Comparison of ENCODE assay signal across 8 mouse cellular contexts in genomic region chr11:69118765-69119164, GRCm38 (mm10). TPM values are rescaled to one million over a fixed set of nuclear protein-coding genes. Genes with fewer than 3 reads are reported as not detected.
DNase-seq lines count a peak whose midpoint lies in the region; ATAC-seq and TF ChIP-seq lines count a peak whose summit lies in the region.

No protein-coding gene starts in this region.

- peak overlapping the region; percentile 74 for H3K4me3 ChIP-seq in lung, embryonic 14.5 days (ENCODE audit: low read depth, low read length)
- H3K4me3 ChIP-seq in olfactory bulb, adult 2 months (ENCODE audit: insufficient read depth, low read depth, low read length) = peak overlapping the region; percentile 79; the same call in 1 of the 2 replicates

- ATAC-seq in lung, embryonic 14.5 days (ENCODE audit: insufficient read depth) = no peak; the same call in 1 of the 2 replicates

- peak overlapping the region; percentile 93 for H3K4me2 ChIP-seq in lung, embryonic 14.5 days

- DNase-seq in CD4-positive, CD25-positive, alpha-beta regulatory T cell, adult 2 months (ENCODE audit: low read depth, low spot score) = peak; percentile 88
- peak; percentile 92 for DNase-seq in brain, adult 2 months (ENCODE audit: low read depth, low spot score)
- DNase-seq in fibroblast of lung, adult 2 months (ENCODE audit: low read depth) = peak; percentile 70
- peak; percentile 87 to 93 for DNase-seq in heart, postnatal 14 days
- DNase-seq in layer of hippocampus, adult 11-12 months (ENCODE audit: low spot score) = peak; percentile 89
- peak; percentile 94 for DNase-seq in lung, embryonic 14.5 days
- peak; percentile 90 for DNase-seq in thymus, postnatal 0 days (ENCODE audit: low spot score)

- intact Hi-C loops in heart, postnatal 14 days (cut with DNase I) = loop anchor here (1.0 kb wide), 1 partner anchor 18 kb away; no protein-coding TSS in a partner anchor

- TF ChIP-seq CTCF in lung, embryonic 14.5 days (IDR thresholded peaks at IDR 0.05; ENCODE audit: low read depth) = no peak
- no peak for TF ChIP-seq CTCF in olfactory bulb, adult 2 months (IDR thresholded peaks at IDR 0.05; ENCODE audit: insufficient read depth, low read depth, low read length)

- WGBS in lung, embryonic 14.5 days = under 1% methylated on average over 15 of the region's 15 CpGs
- WGBS in olfactory bulb, adult 2 months = 6% methylated on average over 15 of the region's 15 CpGs

- H3K36me3 ChIP-seq in lung, embryonic 14.5 days (ENCODE audit: insufficient read depth) = no peaks in the 10 kb centered on the region

- H3K4me1 ChIP-seq in lung, embryonic 14.5 days (ENCODE audit: insufficient read depth) = peaks cover 7% of the 10 kb centered on the region
- H3K4me1 ChIP-seq in olfactory bulb, adult 2 months (ENCODE audit: control insufficient read depth, insufficient read depth, low read length) = peaks cover 19% of the 10 kb centered on the region

- TF ChIP-seq POLR2A in olfactory bulb, adult 2 months (IDR thresholded peaks at IDR 0.05; ENCODE audit: insufficient read depth, low read depth, low read length) = no peak

- no peaks in the 10 kb centered on the region; the same call in 1 of the 2 replicates for H3K27me3 ChIP-seq in lung, embryonic 14.5 days (ENCODE audit: insufficient read depth, low read length)

- 0 out of 2 replicates have a peak overlapping the region, but pooled peaks have one; percentile 30 for H3K9ac ChIP-seq in lung, embryonic 14.5 days

- H3K27ac ChIP-seq in lung, embryonic 14.5 days (ENCODE audit: low read depth) = no peak overlapping the region
- no peak overlapping the region for H3K27ac ChIP-seq in olfactory bulb, adult 2 months (ENCODE audit: insufficient read depth, low read depth, low read length)

- no peaks in the 10 kb centered on the region for H3K9me3 ChIP-seq in lung, embryonic 14.5 days (ENCODE audit: low read depth, low read length)

RNA-seq across cellular contexts. Expression of gene Hes7, which starts 1.4 kb away (rescaled TPM):
- total RNA-seq in heart, postnatal 14 days (2021) = under 1 TPM; 0.14 to 0.32 TPM
- 0.57 and 0.68 TPM in 2 replicates for polyA plus RNA-seq in lung, embryonic 14.5 days (2014; fragmentation: Nextera tagmentation; extraction: Ambion mirVana)
- polyA plus RNA-seq in olfactory bulb, adult 2 months (2012; ENCODE audit: insufficient read depth, insufficient read length, low replicate concordance, missing spikeins) = not detected in 2 replicates
- 0.39 and 0.71 TPM in 2 replicates for polyA plus RNA-seq in thymus, postnatal 0 days (2015; fragmentation: Nextera tagmentation; extraction: Ambion mirVana)

RNA-seq across cellular contexts. Expression of gene 9130213A22Rik, which starts 3.6 kb away (rescaled TPM):
- total RNA-seq in heart, postnatal 14 days (2021) = under 1 TPM; 0.33 to 0.44 TPM
- 0.19 and 0.41 TPM in 2 replicates for polyA plus RNA-seq in lung, embryonic 14.5 days (2014; fragmentation: Nextera tagmentation; extraction: Ambion mirVana)
- not detected in 2 replicates for polyA plus RNA-seq in olfactory bulb, adult 2 months (2012; ENCODE audit: insufficient read depth, insufficient read length, low replicate concordance, missing spikeins)
- 0.49 and 0.64 TPM in 2 replicates for polyA plus RNA-seq in thymus, postnatal 0 days (2015; fragmentation: Nextera tagmentation; extraction: Ambion mirVana)

RNA-seq across cellular contexts. Expression of gene Aloxe3, which starts 6.9 kb away (rescaled TPM):
- total RNA-seq in heart, postnatal 14 days (2021) = not detected
- polyA plus RNA-seq in lung, embryonic 14.5 days (2014; fragmentation: Nextera tagmentation; extraction: Ambion mirVana) = 0.09 and 0.17 TPM in 2 replicates
- not detected in 2 replicates for polyA plus RNA-seq in olfactory bulb, adult 2 months (2012; ENCODE audit: insufficient read depth, insufficient read length, low replicate concordance, missing spikeins)
- 0.62 and 0.73 TPM in 2 replicates for polyA plus RNA-seq in thymus, postnatal 0 days (2015; fragmentation: Nextera tagmentation; extraction: Ambion mirVana)

RNA-seq across cellular contexts. Expression of gene Per1, which starts 23.7 kb away (rescaled TPM):
- 100 to 1,000 TPM; 100 to 103 TPM for total RNA-seq in heart, postnatal 14 days (2021)
- 15.4 and 23.7 TPM in 2 replicates for polyA plus RNA-seq in lung, embryonic 14.5 days (2014; fragmentation: Nextera tagmentation; extraction: Ambion mirVana)
- polyA plus RNA-seq in olfactory bulb, adult 2 months (2012; ENCODE audit: insufficient read depth, insufficient read length, low replicate concordance, missing spikeins) = not detected in 2 replicates
- polyA plus RNA-seq in thymus, postnatal 0 days (2015; fragmentation: Nextera tagmentation; extraction: Ambion mirVana) = 3.5 and 4.7 TPM in 2 replicates

RNA-seq across cellular contexts. Expression of gene Vamp2, which starts 30.5 kb away (rescaled TPM):
- total RNA-seq in heart, postnatal 14 days (2021) = 10 to 100 TPM; 68.8 to 72.6 TPM
- 64.0 and 64.2 TPM in 2 replicates for polyA plus RNA-seq in lung, embryonic 14.5 days (2014; fragmentation: Nextera tagmentation; extraction: Ambion mirVana)
- polyA plus RNA-seq in olfactory bulb, adult 2 months (2012; ENCODE audit: insufficient read depth, insufficient read length, low replicate concordance, missing spikeins) = 348 and 768 TPM in 2 replicates
- polyA plus RNA-seq in thymus, postnatal 0 days (2015; fragmentation: Nextera tagmentation; extraction: Ambion mirVana) = 35.9 and 38.5 TPM in 2 replicates
